Mouse (Mus musculus): ENCODE data around the gene Strn. TPM values are rescaled to one million over a fixed set of nuclear protein-coding genes. Genes with fewer than 3 reads are reported as not detected.

Gene Strn
- 10 to 100 TPM; 61.8 to 79.9 TPM for total RNA-seq (2021)

GRCm38 (mm10) chr17:78737096-78737495 is at the start of gene Strn:
Gene Strn, minus strand, starts transcription at chr17:78737196.
- no peak for DNase-seq (ENCODE audit: low spot score in 2 of 2)
- intact Hi-C loops (cut with DNase I) = loop anchor here (5.0 kb wide), 3 partner anchors 55 to 140 kb away; no protein-coding TSS in a partner anchor

DNA sequence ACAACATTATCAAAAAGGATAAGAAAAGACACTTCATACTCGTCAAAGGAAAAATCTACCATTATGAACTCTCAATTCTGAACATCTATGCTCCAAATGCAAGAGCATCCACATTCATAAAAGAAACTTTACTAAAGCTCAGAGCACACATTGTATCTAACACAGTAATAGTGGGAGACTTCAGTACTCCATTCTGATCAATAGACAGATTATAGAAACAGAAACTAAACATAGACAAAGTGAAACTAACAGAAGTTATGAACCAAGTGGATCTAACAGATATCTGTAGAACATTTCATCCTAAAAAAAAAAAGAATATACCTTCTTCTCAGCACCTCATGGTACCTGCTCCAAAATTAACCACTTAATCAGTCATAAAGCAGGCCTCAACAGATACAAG is 41.8 kb upstream of the Strn start:
- intact Hi-C loops (cut with DNase I) = no loop called here
- no peak for DNase-seq (ENCODE audit: low spot score in 2 of 2)

GRCm38 (mm10) chr17:78772317-78772716 is 35.3 kb upstream of the Strn start:
- intact Hi-C loops (cut with DNase I) = no loop called here
- DNase-seq (ENCODE audit: low spot score in 2 of 2) = no peak

DNA sequence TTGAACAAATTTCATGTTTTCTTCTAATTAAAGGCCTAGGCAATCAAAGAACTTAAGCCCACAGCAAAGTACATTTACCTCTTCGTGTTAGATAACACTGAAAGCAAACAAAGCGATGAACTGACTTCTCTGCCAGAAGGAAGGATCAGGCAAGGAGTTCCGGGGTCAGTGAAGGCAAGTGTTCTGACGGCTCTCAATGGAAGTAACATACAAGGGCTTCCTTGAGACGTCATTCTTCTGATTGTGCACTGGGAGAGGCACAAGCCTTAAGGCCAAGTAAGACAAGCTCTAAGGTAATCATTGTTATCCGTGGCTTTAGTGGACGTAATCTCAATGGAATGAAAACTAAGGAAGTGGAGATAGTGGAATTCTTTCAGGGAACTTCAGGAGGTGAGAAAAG is 33.9 kb upstream of the Strn start:
- intact Hi-C loops (cut with DNase I) = no loop called here
- DNase-seq (ENCODE audit: low spot score in 2 of 2) = no peak

DNA sequence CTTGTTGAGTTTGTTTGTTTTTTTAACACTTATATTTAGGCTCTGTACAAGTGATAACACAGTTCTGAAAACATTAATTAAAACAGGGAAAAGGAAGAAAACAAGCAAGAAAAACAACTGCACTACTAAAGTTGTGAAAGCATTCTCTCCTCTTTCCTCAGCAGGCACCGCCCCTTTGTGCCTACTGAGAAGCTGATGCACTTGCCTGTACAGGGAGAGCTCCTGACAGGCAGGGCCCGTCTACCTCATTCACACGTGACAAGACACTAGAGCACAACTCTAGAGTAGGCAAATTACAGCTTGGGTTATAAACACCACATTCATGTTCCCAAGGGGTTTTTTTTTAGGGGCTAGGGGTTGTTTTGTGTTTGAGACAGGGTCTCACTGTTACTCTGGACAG is 32.3 kb upstream of the Strn start:
- DNase-seq (ENCODE audit: low spot score in 2 of 2) = no peak
- intact Hi-C loops (cut with DNase I) = no loop called here

- no peak for DNase-seq (ENCODE audit: low spot score in 2 of 2)
- intact Hi-C loops (cut with DNase I) = no loop called here
Observed at GRCm38 (mm10) chr17:78768937-78769336, 31.9 kb upstream of the Strn start.

DNA sequence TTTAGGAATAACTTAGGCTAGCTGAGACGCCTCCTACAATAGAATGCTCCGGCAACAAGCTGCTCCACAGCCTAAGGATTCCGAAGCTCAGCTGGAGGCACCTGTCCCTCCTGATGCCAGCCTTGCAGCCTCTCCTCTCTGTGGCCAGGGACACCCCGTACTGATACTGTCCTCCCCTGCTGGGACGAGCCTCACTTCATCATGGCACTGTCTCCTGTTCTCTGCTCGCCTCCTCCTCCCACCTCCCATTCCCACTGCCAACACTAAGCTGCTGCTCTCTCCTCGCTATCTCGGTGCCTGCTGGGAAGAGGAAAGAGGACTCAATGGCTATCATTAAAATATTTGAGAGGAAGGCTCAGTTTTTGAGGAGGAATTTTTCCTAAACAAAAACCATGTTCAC is 30.6 kb upstream of the Strn start:
- DNase-seq (ENCODE audit: low spot score in 2 of 2) = peak in 1 of 2 experiments; percentile 25

DNA sequence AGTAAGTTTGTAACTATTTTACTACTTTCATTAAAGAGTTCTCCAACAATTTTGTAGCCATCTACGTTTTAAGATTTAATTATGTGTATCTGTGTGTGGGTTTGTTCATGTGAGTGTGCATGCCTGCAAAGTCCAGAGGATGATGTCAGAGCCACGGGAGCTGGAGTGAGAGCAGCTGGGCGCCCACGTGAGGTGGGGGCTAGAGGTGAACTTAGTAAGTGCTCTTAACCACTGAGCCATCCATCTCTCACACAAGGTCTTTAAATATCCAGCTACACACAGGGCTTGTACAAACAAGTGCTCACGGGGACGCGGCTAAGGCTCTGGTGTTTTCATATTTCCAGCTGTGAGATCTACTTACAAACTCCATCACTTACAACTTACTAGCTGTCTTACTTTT is 29.1 kb upstream of the Strn start:
- intact Hi-C loops (cut with DNase I) = no loop called here
- no peak for DNase-seq (ENCODE audit: low spot score in 2 of 2)

More for the DNA sequence above, 30.6 kb upstream of the Strn start:
- intact Hi-C loops (cut with DNase I) = no loop called here

DNA sequence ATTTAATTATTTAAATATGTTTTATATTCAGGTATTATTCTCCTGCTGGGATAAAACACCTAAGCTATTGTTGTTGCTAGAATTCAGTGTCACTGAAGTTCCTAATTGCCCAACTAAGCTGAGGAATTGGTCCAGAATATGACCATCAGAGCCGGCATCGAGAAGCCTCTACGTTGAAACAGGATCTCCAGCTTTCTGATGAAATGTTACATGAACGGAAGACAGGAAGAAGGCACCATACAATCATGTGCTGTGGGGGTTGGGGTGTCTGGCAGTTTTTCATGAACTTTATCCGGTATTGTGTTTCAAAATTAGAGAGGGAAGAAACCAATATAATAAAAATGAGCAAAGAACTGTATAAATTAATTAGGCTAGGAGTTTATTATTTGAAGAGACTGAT is 26.3 kb upstream of the Strn start:
- no peak for DNase-seq (ENCODE audit: low spot score in 2 of 2)
- intact Hi-C loops (cut with DNase I) = no loop called here

- intact Hi-C loops (cut with DNase I) = no loop called here
- no peak for DNase-seq (ENCODE audit: low spot score in 2 of 2)
Observed at GRCm38 (mm10) chr17:78752938-78753655, 16.1 kb upstream of the Strn start.

- no peak for DNase-seq (ENCODE audit: low spot score in 2 of 2)
- intact Hi-C loops (cut with DNase I) = no loop called here
Observed at GRCm38 (mm10) chr17:78752064-78752463, 15.1 kb upstream of the Strn start.

DNA sequence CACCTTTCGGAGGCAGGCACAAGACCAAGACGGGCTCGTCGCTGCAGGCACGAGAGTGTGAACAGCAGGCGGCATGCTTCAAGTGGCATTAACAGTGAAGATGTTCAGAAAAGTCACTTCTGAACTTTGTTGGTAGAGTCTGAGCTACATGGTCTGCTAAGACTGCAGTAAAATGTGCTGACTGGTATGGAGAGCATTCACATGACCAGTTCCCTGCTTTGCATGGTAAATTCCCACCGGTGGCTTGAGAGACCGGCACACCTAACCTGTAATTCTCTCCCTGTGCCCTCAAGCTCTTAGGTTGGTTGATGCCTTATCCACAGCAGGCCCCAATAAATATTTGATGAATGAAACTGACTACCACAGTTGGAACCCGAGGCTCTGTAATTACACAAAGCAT is 11.4 kb upstream of the Strn start:
- intact Hi-C loops (cut with DNase I) = no loop called here
- no peak for DNase-seq (ENCODE audit: low spot score in 2 of 2)

GRCm38 (mm10) chr17:78738416-78738815 is 1.4 kb upstream of the Strn start:
- DNase-seq (ENCODE audit: low spot score in 2 of 2) = no peak
- intact Hi-C loops (cut with DNase I) = loop anchor here (5.0 kb wide), 3 partner anchors 56 to 141 kb away; no protein-coding TSS in a partner anchor

- intact Hi-C loops (cut with DNase I) = loop anchor here (5.0 kb wide), 3 partner anchors 55 to 140 kb away; no protein-coding TSS in a partner anchor
- DNase-seq (ENCODE audit: low spot score in 2 of 2) = no peak
Observed at GRCm38 (mm10) chr17:78737771-78738170, 775 bp upstream of the Strn start.

GRCm38 (mm10) chr17:78736473-78736988 is 465 bp downstream of the Strn start:
- peak; percentile 99 to 100 for DNase-seq (ENCODE audit: low spot score in 2 of 2)
- intact Hi-C loops (cut with DNase I) = loop anchor here (5.0 kb wide), 3 partner anchors 54 to 139 kb away; no protein-coding TSS in a partner anchor

GRCm38 (mm10) chr17:78735731-78736472 is 1.1 kb downstream of the Strn start:
- DNase-seq (ENCODE audit: low spot score in 2 of 2) = peak; percentile 26 to 34
- intact Hi-C loops (cut with DNase I) = loop anchor here (5.0 kb wide), 3 partner anchors 54 to 139 kb away; no protein-coding TSS in a partner anchor

- intact Hi-C loops (cut with DNase I) = loop anchor here (5.0 kb wide), 3 partner anchors 53 to 138 kb away; no protein-coding TSS in a partner anchor
- DNase-seq (ENCODE audit: low spot score in 2 of 2) = no peak
Observed at GRCm38 (mm10) chr17:78734806-78735205, 2.2 kb downstream of the Strn start.

DNA sequence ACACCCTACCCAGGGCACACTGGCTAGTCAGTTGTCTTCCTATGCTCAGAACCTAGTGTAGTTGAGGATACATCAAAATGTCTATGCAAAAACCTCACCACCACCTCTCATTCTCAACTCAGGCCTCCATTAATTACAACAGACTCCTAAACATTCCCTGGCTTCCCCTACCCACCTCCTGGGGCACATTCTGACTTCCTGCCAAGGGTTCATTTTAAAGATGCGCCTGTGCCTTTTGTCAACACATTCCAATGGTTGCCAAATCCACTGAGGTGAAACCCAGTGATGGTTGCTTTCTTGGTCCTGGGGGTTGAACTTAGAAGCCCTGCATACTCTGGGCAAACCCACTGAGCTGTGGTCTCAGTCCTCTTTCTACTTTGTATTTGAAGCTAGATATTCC is 4.9 kb downstream of the Strn start:
- DNase-seq (ENCODE audit: low spot score in 2 of 2) = no peak

DNA sequence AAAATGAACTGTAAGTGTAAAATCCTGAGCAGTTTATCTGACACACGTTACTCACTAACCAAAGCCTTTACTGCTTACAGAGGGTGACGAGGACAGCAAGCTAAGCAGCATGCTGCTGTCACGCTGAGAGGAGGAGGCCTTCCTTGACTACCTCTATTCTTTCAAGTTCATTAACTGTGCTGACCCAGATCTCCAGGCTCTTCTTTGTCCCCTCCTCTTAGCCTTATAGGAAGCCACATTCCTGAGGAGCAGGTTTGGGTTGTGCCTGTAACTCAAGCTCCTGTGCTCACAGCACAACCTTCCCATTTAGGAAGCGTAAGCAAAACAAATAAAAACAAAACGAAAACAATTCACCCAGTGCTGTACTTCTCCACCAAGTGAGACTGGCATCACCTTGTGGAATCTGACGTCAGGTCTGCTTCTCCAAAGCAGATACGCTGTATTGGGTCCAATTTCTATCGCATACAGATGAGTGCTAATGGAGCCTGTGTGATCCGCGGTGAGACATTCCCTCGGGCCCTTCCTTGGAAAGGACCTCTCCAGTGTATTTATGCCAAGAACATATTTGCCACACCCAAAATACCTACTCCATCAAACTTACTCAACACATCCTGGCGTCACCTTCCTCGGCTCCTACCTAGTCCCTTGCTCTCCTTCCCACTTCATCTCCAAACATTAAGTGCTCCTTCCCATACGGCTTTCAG is 10.1 kb downstream of the Strn start:
- no peak for DNase-seq (ENCODE audit: low spot score in 2 of 2)
- intact Hi-C loops (cut with DNase I) = no loop called here

More for the DNA sequence above, 4.9 kb downstream of the Strn start:
- intact Hi-C loops (cut with DNase I) = no loop called here
